Mouse (Mus musculus) ES-CJ7 (cell line): ENCODE results near the gene Hnf1a.
A peak's percentile ranks its signal among the peaks of the same experiment; 100 is the strongest.
"Not testable (repeated sequence)": the region's sequence is repeated elsewhere in the genome, so short reads cannot be mapped to it uniquely, and the experiment has no call there.

Source experiments
- DNase-seq: peaks from one replicate; pipeline ENCODE4 v3.0.0; 2011; ENCODE audit warnings: low read depth, low spot score

Hnf1a gene

DNA sequence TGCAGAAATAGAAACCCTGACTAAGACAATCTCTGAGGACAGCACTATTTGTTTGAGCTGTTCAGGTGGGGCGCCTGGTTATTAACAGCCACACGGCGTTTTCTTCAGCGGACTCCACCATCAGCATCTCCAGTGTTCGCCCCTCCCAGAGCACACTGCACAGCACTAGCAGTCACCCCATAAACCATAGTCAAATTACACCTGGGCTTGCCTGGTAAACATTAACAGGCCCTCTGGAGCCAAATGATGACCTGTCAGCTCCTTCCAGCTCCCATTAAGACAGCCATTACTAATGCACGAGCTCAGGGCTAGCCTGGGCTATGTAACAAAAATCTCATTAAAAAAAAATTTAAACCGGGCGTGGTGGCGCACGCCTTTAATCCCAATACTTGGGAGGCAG, 25.8 kb downstream of the Hnf1a start:
- DNase-seq, result no peak

GRCm38 (mm10) chr5:114942766-114943130, 28.1 kb downstream of the Hnf1a start:
- no peak for DNase-seq

GRCm38 (mm10) chr5:114942074-114942765, 28.7 kb downstream of the Hnf1a start, which contains the start of gene 2210016L21Rik:
TSS of gene 2210016L21Rik (plus strand) at chr5:114942158.
- DNase-seq, result peak; percentile 93

DNA sequence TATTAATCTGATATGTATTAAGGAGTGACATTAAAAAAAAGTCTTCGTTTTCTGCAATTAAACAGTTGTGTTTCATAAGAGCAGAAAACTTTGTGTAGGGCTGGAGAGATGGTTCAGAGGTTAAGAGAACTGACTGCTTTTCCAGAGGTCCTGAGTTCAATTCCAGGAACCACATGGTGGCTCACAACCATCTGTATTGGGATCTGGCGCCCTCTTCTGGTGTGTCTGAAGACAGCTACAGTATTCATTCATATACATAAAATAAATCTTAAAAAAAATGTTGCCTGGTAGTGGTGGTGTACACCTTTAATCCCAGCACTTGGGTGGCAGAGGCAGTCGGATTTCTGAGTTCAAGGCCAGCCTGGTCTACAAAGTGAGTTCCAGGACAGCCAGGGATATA, 29.8 kb downstream of the Hnf1a start:
- not testable (repeated sequence) for DNase-seq

DNA sequence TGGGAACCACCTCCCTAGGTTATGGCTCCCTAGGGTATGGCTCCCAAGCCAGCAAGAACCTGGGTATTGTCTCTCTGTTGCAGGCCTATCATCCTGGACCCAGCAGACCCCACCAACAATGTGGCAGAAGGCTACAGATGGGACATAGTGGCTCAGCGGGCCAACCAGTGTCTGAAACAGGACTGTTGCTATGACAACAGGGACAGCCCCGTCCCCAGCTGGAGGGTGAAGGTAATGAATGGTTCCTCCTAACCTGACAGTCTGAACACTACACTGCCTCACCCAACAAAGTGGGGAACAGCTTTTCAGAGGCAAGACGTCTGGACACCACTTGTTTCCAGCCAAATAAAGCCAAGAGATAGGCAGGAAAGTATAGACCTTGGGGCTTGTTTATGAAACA, 35.1 kb downstream of the Hnf1a start:
- DNase-seq, result peak; percentile 61

DNA sequence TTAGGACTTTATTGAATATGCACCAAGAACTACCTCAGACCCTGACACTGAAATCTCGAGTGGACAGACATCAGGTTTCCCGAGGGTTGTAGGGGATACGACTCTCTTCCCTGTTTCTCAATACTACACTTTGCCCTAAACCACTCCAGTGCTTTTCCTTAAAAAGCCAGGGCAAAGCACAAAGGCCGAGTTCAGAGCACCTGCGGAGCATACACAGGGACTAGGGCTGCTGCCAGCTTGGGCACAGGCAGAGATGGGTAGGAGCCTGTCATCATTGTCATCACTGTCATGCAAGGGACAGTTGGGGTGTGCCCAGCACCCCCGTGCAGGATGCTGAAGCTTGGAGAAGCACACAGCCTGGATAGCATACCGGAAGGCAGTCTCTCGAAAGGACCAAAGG, 37.7 kb downstream of the Hnf1a start:
- no peak for DNase-seq

GRCm38 (mm10) chr5:114931626-114932025, 39.3 kb downstream of the Hnf1a start:
- peak; percentile 50 for DNase-seq

- no peak for DNase-seq
Measured at GRCm38 (mm10) chr5:114926753-114927152, 44.1 kb downstream of the Hnf1a start.

GRCm38 (mm10) chr5:114926153-114926684, 44.7 kb downstream of the Hnf1a start:
- DNase-seq, result no peak

DNA sequence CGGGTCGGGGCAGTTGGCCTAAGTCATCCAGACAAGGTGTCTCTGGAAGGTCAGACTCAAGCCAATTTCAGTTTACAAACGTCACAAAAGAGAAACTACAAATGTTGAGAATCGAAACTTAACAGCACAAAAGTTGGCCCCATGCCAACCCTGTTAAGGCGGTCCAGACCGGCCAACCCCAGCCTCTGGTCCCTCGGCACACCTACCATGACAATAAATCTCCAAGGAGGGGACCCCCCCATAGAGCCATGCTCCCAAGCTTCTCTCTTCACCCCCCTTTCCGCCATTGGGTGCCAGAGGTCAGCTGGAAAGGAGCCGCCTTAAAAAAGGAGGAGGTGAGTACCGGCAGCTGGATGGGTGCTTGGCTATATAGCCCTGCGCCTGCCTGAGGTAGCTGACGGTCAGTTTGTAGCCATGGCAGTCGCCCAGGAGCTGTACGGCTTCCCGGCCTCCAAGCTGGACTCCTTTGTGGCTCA, 47.9 kb downstream of the Hnf1a start, which contains the start of gene Oasl1:
TSS of gene Oasl1 (plus strand) at position 243 of the 476 bp plus-strand sequence.
- DNase-seq, result no peak

DNA sequence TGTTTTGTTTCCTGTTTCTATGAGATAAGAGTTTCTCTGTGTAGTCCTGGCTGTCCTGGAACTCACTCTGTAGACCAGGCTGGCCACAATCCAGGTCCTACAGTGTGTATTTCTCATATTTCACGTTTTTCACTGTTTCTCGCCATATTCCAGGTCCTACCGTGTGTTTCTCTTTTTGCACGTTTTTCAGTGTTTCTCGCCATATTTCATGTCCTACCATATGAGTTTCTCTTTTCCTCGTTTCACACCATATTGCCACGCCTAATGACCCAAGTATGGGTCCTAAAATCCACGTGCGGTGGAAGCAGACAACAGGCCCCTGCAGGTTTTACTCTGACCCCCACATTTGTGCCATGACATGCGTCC, 48.5 kb downstream of the Hnf1a start:
- no peak for DNase-seq

GRCm38 (mm10) chr5:114921551-114922365, 49.1 kb downstream of the Hnf1a start:
- DNase-seq, result no peak

- DNase-seq, result not testable (repeated sequence)
Measured at GRCm38 (mm10) chr5:114917357-114917756, 53.5 kb downstream of the Hnf1a start.

- DNase-seq, result no peak
Measured at GRCm38 (mm10) chr5:114916777-114917176, 54.1 kb downstream of the Hnf1a start.

DNA sequence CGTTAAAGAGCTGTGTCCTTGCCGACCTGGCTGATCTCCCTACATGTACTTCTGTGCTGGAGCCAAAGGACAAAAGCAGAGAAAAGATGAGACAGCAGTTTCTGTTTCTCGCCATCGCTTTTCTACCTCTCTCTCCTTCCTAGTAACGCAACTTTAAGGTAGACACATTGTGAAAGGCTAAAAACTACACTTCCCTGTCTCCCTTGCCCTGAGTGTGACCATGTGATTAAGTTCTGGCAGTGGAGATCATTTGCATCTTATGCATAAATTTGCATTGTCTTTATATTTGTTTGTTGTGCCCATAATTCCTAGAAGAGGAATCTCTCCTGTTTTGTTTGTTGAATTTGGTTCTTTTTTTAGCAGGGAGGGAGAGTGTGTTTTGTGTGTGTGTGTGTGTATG, 55.0 kb downstream of the Hnf1a start:
- no peak for DNase-seq

- peak; percentile 25 for DNase-seq
Measured at GRCm38 (mm10) chr5:114914855-114915254, 56.0 kb downstream of the Hnf1a start.

DNA sequence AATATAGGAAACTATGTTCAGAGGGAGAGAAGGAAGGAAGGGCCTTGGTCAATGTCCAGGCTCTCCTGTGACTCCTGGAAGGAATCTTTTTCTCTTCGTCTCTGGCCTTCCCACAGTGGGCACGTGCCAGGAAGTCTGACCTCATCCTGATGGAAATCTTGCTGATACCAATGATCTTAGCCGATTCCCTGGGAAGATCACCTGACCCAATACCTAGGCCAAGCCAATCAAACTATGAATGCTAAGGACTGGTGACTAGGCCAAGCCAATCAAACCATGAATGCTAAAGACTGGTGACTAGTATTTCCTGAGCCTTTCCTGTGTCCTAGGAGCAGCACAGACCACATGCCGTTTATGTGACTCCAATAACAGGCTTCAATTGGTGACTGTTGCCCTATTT, 57.2 kb downstream of the Hnf1a start:
- DNase-seq, result peak; percentile 50

DNA sequence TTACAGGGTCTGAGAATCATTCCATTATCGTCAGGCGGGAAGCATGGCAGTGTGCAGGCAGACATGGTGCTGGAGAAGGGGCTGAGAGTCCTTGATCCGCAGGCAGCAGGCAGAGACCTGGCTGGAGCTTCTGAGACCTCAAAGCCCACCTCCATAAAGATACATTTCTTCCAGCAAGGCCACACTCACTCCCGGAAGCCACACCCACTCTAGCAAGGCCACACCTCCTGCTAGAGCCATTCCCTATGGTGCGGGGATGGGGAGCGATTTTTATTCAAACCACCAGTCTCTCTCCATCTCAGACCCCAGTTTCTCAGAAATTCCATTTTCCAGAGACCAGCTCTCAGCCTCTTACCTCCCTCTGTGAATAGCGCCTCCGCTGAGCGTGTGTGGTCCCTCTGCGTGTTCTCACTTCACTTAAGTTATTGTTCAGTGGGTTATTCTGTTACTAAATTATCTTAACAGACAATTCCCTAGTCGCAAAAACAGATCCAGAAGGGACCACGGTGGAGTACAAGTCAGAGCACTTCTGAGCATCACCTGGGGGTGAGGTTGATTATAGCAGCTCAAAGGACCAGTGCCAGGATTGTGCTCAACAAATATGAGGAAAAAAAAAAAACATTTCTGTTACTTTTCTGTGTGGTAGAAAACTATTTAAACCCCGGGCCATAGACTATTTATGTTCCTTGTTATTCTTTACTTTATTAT, 62.1 kb downstream of the Hnf1a start:
- DNase-seq, result peak; percentile 81

DNA sequence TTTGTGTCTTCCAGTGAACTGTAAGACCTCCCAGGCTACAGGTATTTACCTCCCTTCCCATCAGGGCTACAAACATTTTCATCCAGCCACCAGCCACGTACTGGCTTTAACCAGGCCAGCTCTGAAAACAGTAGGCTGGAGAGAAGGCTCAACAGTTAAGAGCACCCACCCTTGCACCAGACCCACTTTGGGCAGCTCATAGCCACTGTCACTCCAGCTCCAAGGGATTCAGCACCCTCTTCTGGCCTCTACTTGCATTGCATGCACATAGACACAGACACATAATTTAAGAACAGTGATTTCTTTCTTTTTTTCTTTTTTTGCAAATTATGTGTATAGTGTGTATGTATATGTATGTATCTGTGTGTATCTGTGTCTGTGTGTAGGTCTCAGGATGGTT, 68.5 kb downstream of the Hnf1a start:
- DNase-seq, result peak; percentile 71
